Mouse (Mus musculus) right cerebral cortex, postnatal 14 days (tissue): ENCODE measurements around the gene Slc39a11.

ENCODE experiments used
- DNase-seq: peaks from one replicate; pipeline ENCODE4 v3.0.0; 2022

The Slc39a11 gene

DNA sequence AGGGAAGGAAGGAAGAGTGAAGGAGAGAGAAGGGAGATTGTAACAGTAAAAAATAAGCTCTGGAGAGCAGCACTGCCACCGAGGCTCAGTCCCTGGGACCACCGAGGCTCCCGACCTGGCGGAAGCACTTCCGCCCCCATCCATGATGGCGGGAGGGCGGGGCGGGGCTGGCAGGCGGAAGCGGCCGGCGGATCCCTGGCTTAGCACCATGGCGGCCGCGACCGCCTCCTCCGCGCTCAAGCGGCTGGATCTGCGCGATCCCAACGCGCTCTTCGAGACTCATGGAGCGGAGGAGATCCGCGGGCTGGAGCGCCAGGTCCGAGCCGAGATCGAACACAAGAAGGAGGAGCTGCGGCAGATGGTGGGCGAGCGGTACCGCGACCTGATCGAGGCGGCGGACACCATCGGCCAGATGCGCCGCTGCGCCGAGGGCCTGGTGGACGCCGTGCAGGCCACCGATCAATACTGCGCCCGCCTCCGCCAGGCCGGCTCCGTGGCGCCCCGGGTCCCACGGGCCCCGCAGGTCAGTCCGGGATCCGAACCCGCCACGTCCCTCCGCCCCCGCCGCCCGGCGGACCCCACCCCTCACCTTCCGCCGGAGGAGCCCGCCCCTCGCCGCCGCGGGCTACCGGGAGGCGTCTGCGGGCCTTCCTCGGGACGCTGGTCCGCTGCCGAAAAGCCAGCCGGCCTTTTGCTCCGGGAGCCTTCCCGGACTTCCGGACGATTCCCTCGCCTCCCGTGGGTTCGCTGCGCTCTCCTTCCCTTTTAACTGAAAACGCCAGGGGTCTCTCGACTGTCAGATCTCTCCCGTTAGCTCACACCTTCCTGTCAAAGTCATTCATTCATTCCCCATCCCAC lies at the start of gene Slc39a11:
Slc39a11 (minus strand) TSS at position 727 of the 858 bp plus-strand sequence.
- peak; percentile 67 for DNase-seq

DNA sequence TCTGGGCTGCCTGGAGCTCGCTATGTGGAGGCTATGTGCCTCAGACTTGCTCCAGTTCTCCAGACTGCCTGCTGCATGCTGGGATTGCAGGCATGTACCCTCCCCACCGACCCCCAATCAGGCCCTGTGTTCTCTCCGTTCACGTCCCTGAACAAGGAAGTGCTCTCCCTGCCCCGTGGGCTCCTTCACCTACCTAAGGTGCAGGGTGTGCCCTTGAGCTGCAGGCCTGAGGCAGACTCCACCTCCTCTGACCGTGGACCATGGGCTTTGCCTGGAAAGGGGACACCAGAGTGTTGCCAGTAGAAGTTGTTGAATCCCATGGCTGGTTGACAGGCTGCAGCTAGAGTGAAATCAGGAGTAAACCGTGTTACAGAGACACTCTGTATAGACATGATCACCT lies 49.8 kb upstream of the Slc39a11 start:
- no peak for DNase-seq

DNA sequence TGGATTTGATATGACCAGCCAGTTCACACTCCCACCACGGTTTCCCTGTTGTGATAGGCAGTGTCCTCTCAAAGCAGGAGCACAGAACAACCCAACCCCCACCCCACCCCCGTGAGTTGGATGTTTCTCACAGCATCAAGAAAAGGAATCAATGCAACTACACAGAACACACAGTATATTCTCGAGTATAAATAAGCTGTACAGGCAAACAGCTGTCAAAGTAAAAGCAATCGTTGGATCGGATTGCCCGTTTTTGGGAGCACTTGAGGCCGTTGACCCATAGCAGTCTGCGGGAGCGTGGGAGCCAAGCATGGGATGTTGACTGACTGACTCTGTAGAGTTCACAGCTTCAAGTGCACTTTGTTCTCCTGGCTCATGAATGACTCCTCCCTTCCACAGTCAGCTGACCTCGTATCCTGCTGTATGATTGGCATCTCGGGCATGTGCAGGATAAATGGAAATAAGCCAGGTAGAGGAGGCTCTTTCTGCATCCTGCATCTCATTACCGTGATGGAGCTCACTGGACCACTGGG lies 48.2 kb upstream of the Slc39a11 start:
- DNase-seq, result no peak

DNA sequence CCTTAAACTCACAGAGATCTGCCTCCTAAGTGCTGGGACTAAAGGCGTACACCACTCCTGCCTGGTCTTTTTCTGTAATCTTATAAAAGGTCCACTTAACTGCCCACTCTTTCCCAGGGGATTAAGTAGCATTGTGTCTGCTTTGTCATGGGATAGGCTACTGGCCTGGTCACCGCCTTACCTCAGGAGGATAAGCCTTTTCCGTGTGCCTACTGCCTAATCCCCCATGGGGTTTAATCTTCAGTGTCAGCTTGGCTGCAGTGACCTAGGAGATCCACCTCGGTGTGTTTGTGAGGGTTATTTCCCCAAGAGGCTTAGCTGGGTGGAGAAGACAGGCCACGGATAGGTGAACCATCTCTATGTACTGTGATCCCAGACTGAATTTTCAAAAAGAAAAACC lies 47.7 kb upstream of the Slc39a11 start:
- no peak for DNase-seq

DNA sequence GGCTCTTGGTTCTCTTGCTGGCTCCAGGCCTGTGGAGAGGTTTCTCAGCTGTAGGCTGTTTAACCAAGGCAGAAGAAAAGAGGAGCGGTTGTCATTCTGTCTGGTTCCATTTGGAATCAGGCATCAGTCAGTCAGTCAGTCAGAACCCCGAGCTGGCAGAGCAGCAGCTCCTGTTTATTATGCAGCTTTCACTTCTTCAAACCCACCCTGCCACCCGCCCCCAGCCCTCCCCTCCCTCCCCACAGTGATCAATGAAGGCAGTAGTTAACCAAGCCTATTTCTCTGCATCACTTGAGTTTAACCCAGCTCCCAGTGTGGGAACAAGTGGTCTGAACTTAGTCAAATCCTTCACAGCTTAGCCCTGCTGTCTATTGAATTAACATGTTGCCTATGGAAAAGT lies 42.0 kb upstream of the Slc39a11 start:
- no peak for DNase-seq

DNA sequence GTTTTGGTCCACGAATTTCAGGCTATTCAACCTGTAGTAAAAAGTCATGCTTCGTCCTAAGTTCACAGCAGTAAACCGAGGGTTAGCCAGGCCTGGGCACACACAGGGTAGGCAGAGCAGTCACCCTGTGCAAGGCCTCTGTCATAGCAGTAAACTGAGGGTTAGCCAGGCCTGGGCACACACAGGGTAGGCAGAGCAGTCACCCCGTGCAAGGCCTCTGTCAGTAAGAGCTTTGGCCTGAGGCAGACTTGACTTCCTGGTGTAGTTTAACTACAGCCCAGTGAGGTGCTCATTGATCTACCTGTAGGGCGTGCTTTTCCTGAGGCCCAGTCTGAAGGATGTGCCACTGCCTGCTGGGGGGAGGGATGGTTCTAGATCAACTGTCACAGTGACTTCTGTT lies 41.4 kb upstream of the Slc39a11 start:
- DNase-seq, result no peak

DNA sequence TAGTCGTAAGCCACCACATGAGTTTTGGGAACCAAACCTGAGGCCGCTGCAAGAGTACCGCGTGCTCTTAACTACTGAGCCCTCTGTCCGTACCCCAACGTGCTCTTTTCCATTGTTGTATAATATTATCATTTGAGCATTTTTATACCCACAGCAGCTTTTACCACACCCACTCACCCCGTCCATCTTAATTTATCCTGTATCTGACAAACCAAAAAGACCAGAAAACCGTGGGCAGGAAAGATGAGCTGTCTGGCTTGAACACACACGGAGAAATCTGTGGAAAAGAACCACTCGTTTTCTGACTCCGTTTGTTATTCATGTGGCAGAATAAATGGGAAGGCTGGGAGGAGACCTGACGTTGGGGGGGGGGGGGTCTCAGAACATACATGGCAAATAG lies 40.6 kb upstream of the Slc39a11 start:
- DNase-seq, result no peak

DNA sequence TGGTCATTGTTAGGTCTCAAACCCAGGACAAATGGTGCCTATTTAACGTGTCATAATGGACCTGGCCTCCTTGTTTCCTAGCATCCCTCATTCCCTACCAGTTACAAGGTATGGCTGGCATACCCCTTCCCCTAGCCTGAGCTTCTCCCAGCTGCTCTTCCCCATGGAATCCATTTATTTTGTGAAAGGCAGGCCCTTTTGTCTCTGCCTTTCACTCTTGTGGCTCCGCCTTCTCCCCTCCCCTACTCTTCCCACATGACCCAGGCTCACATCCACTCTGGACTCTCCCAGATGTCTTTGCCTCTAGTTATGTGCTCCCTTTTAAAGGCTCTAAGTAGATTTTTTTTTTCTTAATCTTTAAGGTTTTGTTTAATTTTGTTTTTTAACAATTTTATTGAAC lies 37.2 kb upstream of the Slc39a11 start:
- DNase-seq, result no peak

DNA sequence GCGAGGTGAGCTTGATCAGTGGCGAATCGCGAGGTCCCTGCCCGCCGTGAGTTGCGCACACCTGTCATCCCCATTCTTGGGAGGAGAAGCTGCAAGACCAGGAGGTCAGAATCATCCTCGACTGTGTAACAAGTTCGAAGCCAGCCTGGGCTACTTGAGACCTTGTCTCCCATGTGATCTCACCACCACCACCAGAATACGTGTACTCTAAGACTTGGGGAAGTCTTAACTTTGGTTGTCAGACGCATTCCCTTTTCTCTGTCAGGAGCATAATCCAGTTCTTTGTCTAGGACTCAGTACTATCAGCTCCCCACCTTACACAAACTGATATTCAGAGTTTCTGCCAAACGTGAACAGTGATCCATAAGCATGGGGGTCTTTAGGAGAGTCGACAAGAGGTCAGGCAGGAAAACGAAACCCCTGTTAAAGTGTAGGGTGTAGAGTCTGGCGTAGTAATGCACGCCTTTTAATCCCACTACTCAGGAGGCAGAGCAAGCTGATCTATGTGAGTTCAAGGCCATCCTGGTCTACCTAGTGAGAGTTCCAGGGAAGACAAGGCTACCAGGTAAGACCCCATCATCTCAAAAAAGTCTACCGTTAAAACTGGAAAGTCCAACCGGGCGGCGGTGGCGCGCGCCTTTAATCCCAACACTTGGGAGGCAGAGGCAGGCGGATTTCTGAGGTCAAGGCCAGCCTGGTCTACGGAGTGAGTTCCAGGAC lies 35.0 kb upstream of the Slc39a11 start:
- DNase-seq, result no peak

DNA sequence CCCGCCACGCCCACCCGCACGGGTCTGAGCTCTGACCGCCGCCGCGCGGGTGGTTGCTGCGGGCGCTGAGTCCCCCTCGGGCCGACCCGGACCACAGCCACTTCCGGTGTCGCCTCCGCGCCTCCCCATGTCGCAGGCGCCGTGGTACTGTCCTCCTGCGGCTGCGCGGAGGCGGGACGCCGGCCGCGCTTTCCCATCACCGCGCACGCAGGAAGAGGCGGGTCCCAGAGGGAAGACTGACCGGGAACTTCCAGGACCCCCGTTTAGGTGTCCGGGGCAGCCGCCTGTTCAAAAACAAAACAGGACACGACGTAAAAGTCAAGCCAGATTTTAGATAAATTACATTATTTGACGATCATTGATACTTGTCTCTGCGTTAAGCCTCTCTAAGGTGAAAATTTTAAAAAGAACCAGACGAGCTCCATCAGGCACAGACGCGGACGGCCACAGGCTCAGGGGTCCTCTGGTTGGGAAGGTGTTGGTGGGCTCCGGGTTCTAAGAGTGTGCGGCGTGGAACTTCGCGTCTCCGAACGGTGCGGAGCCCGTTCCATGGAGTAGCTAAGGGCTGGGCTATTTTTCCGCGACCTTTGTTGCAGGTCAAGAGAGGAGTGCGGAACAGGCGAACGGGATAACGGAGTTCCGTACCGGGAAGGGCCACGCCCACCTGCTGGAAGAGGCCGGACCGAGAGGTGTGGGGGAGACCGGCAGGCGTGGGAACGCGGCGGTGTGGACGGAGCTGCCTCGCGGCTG lies 34.3 kb upstream of the Slc39a11 start, which contains the start of the genes Fam104a and D11Wsu47e:
Fam104a (minus strand) TSS at position 199 of the 750 bp plus-strand sequence.
D11Wsu47e (plus strand) TSS at position 456 of the 750 bp plus-strand sequence.
- DNase-seq, result peak; percentile 94

DNA sequence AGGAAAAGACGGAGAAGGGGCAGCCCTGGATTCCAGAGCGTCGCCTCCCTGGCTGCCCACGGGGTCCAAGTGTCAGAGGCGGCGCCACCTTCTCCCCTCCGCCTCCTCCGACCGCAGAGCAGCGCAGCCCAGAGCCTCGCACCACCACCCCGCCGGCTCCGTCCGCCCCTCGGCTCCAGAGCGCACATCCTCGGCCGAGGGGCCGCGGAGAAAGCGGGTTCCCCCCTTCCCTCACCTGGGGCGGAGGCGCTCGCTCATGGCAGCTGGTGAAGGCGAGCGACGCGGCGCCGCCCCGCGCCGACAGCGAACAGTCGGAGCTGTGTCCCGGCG lies 33.7 kb upstream of the Slc39a11 start:
- no peak for DNase-seq

DNA sequence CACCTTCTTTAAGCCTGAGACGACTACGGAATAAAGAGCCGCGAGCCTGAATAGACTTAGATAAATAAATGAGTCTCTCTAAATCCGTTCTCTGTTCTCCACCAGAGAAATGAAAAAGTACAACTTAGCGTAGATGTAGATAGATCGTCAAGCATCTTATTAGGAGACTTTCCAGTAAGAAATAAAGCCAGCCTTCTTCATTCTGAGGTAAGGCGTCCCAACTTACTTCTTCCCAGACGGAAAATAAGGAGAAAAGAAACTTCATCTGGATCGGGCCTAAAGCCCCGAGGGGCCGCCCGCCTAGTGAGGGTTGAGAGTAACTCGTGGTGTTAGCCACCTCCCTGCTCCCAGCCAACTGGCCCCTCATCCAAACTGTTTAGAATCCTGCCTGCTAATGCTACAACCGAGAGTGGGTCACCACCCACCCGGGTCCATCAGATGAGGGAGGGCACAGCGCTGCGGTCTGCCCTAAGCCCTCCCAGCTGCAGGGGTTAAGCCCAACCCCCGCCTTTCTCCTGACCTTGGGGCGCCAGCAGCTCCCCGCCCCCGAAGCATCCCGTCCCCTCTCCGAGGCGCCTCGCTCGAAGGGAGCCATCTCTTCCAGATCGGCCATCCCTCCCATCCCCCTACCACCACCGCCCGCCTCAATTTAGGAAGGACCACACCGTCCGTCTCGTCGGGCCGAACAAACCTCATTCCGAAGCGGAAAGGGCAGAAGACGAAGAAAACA lies 33.2 kb upstream of the Slc39a11 start:
- peak; percentile 51 for DNase-seq

DNA sequence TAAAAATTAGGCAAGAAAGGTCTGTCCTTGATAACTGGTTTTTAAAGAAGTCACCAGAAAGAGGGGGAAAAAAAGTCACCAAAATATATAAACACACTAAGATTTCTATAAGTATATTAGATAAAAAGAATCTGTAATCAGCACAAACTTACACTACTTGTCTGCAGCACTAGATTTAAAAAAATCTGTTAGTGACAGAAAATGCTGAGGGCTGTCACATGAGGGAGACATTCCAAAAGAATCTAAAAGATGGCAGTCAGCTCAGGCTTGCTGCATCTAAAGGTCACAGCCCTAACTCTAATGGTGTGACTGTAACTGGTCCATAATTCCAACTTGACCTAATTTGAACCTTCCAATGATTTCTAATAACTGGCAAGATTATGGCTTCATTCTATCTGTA lies 32.1 kb upstream of the Slc39a11 start:
- DNase-seq, result no peak

DNA sequence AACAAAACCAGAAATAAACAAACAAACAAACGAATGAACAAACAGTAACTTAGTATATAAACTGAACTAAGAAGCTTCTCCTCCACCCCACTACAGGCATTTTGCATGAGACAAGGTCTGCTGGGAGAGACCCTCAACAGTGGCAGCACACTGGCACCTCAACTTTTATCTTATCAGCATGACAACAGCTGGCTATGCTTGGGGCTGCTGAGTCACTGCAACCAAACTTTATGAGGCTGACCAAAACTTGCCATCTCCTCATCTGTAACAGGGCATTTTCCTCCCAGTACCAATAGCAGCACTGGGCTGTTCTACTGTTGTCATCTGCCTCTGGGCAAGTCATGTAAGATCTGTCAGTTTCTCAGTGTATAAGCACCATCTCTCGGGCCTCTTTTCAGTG lies 31.1 kb upstream of the Slc39a11 start:
- no peak for DNase-seq

DNA sequence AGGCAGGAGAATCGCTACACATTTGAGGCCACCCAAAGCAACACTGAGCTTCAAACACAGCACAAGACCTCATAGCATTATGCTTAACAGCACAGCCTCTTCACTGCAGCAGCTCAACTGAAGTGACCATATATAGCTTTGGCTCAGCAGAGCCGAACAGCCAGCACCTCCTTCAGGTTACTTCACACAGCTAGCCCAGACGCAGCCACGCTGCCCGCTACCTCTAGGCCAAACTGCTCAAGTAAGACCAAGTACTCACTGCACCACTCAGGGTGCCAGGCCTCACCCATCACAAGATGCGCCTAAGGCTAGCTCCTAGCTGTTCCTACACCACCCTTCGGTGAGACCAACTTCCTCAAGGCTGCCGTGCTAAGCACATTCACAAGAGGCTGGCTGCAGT lies 28.5 kb upstream of the Slc39a11 start:
- DNase-seq, result no peak

DNA sequence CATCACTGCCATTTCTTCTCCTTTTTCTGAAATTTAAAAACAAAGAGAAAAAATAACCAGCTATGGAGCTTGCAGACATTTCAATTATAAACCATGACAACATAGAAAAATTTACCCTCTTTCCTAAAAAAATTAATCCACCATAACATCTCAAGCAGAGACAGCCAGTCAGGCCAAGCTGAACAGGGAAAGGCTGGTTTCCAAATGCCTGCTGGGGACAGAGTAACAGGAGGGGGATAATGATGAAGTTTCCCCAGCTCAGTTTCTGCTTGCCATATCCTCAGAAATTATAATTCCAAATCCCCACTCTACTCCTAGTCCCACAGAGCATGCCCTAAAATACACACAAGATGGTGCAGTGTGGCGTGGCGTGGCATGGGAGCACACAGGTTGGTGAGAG lies 27.5 kb upstream of the Slc39a11 start:
- DNase-seq, result no peak

DNA sequence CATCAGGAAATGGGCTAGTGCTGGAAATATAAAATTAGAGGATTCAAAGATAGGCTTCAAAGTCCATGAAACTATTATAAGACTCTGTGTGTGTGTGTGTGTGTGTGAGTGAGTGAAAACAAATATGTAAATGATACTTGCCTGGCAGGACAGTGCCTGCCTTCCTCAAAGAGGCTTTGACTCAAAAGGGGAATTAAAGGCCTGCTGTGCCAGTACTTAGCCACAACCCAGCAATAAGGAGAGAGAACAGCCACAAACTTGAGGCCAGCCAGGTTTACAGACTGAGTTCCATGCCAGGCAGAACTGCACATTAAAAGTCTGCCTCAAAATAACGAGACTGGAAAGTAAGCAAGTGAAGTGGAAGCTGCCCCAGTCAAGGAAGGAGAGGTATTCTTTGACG lies 27.0 kb upstream of the Slc39a11 start:
- DNase-seq, result no peak

DNA sequence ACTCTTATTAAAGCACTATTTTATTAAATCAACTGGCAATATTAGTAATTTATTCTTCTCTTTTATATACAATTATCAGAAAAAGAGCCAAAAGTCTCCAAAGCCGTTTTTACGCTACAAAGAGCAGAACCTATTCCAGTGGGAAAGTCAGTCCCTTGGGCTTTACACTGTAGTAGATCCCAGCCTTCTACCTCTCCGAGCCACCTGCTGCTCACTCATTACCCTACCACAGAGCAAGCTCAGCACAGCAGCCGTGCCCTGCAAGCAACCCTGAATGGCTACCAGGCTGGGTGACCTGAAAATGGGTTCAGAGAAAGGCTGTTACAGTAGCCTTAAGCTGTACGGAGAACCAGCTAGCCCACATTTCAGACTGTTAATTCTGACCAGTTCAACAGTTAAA lies 24.7 kb upstream of the Slc39a11 start:
- no peak for DNase-seq

DNA sequence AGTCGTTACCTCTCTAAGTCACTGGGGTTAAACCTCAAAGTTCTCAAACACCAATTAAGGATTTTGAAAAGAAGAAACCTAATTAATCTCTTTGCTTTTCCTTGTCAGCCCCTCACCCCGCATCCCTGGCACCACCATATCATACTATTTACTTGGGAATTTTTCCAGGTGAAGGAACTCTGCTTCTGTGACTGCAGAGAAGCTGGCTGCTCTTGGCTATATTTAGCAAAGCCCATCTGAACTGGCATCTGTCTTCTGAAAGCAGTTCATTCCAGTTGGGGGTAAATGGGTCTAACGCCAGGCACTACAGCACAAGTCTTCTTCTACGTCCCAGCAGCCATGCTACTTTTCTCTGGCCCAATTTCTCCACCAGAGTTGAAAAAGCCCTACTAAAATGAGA lies 23.7 kb upstream of the Slc39a11 start:
- no peak for DNase-seq

DNA sequence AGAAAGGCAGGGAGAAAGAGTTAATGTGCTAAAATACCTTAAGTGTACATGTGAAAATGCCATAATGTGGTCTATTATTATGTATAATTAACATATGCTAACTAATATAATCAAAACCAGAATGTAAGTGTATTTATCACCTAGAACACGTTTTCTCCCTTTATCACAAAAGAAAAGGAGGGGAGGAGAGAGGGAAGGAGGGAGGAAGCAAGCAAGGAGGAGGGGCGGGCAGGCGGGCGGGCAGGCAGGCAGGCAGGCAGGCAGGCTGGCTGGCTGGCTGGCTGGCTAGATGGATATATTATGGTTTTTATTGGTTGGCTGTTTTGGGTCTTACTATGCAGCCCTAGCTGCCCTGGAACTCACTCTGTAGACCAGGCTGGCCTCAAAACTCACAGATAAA lies 19.8 kb upstream of the Slc39a11 start:
- no peak for DNase-seq

DNA sequence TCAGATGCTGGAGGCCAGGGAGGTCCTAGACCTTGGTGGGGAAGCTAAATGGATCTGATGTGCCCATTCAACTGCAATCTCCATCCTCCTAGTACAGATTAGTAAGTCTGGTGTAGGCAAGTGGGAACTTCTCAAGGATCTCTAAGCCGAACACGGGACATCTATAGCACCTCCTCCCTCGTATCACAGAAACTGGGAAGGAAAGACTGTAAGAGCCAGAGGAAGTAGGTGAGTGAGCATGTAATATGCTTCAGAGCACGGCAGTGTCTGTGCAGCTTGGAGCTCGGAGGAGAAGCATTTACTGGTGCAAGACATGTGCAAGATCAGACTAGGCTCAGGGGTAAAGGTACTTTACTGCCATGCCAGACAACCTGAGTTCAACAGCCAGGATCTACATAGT lies 19.0 kb upstream of the Slc39a11 start:
- no peak for DNase-seq

DNA sequence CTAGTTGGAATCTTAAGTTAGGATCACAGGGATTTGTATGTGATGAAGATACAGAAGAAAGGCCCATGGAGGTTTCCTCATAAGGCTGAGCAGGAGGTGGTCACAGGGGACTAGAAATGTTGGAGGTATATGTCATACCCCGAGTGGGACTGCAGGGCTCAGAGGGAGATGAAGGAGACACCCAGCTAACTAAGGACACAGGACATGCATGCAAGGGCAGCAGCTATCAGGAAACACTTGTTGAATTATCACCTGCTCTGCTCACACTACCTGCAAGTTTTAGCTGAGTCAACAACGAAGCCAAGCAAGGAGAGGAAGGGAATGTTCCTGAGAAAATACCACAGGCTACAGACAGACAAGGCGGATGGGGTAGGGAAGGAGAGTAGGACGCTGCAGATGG lies 17.8 kb upstream of the Slc39a11 start:
- DNase-seq, result no peak

DNA sequence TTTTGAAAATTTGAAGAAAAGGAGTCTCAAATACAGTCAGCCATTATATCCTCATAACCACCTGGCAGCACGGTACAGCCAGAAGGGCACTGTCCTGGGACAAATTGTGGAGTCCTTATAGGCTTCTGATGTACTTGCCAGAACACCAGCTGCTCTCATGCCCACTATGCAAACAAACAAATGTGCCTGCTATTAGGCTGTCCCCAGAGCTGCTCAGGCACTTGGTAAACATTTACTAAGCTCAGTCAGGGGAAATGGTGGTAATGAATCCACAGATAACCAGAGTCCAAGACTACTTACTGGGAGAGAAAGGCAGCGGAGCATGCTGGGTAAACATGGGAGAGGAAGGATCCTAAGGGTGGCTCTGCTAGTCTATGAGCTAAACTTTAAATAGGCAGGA lies 17.2 kb upstream of the Slc39a11 start:
- DNase-seq, result no peak
